Mouse (Mus musculus): ENCODE measurements around the gene H2-D1.

GRCm38 (mm10) chr17:35255704-35256103 lies 6.8 kb upstream of the H2-D1 start:
- TF ChIP-seq CTCF (IDR thresholded peaks at IDR 0.05; ENCODE audit: low read depth) (no peak), EP300 (optimal IDR thresholded peaks at IDR 0.05) (no peak)

All from stomach, postnatal 0 days (tissue).